Mouse (Mus musculus) WW6 (cell line): ENCODE data around the gene Tenm4.

Experiments
- DNase-seq: peaks from one replicate; pipeline ENCODE4 v3.0.0-alpha.2; 2013; ENCODE audit warnings: low read depth, low spot score

The Tenm4 gene

DNA sequence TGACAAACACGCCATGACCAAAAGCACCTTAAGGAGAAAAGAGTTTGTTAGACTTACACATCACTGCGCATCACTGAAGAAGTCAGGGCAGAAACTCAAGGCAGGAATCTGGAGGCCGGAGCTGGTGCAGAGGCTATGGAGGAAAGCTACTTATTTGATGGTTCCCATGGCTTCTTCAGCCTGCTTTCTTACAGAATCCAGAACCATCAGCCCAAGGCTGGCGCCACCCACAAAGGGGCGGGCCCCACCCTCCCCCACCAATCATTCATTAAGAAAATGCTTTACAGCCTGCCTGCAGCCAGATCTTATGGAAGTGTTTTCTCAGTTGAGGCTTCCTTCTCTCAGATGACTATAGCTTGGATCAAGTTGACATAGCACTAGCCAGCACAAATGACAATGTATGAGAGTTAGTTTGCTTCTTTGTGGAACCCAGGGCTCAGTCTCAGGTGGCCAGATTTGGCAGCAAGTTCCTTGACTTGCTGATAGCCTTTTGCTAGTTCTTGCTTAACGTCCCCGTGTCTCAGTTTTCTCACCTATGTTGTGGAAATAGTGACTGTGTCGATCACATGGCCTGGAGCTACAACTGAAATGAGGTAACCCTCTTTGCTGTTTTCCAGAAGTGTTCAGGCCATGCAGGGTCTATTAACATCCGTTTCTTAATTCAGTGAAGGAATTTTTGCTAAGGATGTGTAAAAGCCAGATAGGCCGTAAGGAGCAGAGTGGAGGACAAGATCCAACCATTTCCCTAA lies 32.9 kb downstream of the Tenm4 start:
- no peak for DNase-seq

DNA sequence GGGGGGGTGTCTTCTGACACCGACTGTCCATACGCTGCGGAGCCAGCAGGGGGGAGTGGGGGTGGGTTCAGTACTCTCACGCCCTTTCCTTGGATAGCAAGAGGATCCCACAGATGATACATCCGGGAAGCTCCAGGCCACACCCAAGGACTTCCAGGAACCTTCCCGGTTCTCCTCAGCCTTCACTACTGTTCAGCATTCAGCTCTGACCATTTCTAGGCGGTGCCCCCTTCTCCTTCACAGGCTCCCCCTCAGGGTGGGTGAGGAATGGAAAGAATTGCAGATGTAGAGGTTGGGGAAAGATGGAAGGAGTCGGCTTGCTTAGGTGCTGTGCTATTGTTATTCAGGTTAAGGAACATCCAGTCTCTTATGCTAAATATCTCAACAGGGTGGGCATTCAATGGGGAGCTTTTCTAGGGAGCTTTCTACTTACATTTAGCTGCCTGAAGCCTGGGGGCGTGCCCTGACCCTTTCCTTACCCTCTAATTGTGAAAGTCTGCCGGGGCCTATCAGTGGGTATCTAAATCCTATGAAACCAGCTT lies 33.8 kb downstream of the Tenm4 start:
- DNase-seq = no peak

DNA sequence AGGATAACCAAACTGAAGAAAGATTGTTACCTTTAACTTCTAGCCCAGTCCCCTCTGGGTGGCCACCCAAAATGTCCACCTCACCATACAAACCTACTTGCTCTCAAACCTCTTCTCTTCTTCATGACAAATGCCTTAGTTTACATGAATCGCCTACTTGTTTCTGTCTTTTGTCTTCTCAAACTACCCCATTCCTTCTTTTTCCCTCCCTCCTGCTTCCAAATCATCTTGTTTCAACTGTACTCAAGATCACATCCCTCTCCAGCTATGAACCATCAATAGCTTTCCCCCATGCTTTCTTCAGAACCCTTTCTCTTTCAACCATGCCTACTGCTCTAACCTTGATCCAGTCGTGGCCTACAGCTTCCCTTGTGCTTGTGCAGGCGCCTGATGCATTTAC lies 36.0 kb downstream of the Tenm4 start:
- DNase-seq = no peak

DNA sequence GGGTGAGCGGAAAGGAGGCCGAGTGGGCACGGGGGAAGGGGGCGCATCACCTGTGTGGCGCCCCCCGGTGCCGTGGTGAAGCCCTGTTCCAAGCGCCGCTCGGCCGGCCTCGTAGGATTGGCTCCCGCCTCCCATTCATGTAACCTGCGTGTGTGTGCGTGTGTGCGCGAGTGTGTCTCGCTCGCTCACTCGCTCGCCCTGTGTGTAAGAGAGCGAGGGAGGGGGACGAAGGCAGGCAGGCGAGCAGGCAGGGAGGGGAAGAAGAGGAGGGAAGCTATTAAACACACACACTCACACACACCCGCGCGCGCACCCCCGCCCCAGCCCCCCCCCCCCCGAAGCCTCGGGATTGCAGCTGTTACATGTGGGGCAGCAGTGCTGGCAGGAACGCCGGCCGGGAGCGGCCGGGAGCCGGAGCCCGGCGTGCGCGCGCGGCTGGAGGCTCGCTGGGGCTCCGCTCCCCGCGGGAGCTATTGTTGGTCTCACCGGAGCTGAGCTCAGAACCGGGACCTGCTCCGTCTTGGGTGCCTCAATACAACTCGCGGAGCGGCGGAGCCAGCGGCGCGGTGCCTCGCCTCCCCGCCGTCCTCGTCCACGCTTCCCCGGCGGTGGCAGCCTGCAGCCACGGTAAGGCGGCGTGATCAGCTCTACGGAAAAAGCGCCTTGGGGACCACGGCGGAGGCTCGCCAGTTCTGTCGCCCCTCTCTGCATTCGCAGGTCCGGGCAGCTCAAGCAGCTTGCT lies 38.9 kb downstream of the Tenm4 start:
- DNase-seq = no peak

DNA sequence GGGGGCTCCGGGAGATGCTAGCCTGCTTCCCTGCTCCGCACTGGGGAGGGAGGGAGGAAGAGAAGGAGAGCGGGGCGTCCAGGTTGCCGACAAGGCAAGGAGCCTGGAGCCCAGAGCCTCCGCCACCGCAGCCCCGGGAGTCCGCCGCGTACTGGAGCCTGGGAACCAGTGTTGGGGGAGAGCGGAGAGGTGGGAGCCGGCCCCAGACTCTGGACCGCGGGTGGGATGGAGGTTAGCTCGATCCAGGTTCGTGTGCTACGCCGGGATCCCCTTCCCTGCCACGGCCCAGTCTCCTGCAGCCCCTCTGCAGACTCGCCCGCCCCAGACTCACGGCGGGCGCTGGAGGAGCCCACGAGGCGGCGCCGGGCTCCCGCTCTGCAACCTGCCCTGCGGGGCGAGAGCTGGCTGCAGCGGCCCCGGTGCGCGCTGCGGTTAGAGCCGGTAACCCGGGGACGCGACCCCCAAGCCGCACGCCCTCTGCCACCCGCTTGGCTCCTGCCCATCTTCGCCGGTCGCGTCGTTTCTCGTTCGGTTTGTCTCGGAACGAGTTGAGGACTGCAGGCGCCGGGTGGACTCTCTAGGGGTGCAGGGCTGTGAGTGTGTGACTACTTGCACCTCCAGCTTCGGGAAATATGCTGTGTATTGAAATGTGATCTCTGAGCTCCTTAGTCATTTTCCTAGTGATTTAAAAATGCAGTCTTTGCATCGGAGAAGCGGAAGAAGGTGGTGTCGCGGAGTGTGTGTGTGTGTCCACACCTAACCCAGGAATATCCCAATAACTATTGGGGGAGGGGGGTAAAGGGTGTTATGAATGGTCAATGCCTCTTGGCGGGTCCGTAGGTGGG lies 39.7 kb downstream of the Tenm4 start:
- no peak for DNase-seq

DNA sequence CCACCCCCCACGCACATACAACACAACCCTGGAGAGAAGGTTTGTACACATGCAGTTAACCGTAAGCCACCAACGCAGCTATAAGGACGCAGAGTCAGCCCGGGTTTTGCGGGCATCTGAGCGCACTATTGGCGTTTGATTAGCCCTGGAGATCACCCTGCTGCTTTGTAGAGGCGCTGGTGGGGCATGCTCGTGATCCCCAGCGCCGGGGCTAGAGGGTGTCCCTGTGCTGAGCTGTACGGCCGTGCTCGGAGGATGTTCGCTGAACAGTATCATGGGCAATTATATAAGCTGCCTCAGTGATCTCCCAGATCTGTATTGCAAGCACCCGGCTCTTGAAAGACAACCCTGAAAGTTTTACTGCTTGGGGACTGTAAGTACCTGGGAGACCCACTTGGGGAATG lies 40.6 kb downstream of the Tenm4 start:
- DNase-seq = no peak

DNA sequence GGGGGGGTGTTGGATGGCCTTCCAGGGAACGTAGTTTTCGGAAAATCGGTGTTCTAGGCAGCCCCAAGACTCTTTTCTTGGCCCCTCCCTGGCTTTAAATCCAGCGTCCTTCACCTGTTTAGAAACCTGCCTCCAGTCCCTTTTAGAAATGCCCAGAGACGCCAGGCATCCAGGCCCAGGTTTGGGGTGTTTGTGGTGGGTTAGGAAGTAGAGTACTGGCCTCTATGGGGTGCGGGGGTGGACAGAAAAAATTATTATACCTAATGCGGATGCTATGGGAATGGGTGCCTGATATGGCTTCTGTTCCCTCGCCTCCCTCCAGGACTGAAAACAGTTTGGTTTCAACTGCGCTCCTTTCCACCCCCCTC lies 41.2 kb downstream of the Tenm4 start:
- DNase-seq = no peak

DNA sequence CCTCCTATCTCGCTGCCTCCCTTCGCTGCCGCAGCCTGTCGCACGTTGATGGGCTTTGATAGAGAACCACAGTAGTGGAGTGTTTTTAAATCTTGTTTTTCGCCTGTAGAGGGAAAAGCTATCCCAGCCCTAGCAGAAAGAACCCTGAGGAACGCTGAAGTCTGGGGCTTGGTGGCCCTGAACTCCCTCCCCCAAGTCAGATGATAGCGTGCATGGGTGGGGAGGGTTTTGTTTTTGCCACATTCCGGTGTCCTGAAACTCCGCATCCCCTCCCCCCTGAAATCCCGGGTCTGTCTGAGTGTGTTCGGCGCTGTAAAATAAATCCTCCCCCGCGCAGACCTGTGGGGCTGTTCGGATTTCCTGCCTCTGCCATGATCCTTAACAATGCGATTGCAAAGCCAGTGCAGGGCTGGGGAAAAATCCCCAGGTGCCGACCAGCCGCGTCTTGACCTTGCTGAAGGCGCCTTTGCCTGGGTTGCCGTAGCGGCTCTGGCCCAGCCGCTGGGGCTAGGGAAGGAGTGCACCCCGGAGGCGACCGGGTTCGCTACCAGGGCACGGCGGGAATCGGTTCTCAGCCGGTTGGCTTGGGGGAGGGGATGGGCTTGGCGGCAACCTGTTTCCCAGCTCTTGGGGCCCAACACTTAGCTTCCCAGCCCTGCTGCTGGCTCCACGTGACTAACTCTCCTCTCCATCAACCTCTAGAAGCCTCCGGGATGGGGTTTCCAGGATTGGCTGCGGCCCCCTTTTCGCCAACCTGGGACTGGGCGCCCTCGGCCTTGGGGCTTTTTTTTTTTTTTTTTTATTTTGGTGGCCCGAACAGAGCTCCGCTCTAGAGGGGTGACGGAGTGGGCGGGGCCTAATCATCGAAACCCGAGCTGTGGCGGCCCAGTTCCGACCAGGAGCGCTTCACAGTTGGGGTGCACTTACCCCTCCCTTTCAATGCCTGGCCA lies 41.8 kb downstream of the Tenm4 start:
- no peak for DNase-seq

DNA sequence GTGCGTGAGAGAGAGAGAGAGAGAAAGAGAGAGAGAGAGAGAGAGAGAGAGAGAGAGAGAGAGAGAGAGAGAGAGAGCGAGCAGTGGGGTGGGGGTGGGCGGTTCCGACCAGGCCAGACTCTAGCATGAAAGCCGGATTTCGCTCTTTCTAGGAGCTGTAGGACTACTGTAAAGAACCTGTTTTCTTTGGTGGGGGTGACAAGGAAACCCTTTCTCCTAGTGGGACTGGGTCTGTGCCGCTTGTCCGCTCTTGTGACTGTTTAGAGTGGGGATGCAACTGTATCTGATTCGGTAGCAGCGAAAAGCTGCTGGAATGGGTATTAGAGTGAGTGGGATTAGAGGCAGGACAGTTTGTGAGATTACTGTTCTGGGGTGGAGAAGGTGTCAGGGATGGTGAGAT lies 42.7 kb downstream of the Tenm4 start:
- no peak for DNase-seq

DNA sequence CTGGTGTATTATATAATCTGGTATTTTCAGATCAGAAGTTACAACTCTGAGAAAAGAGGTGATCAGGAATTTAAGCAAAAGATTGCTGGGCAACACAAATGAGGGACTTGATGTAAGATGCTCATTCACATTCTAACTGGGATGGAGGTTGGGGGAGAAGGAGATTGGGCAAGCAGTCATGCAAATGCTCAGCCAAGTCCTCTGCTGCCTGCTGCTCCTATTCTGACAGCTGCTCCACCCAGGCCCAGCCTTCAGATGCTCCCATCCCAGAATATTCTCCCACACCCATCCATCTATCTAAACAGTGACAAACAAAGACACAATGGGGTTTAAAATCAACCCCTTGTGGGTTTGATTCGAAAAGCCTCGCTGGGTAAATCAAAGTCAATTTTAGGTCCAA lies 43.8 kb downstream of the Tenm4 start:
- DNase-seq = no peak

DNA sequence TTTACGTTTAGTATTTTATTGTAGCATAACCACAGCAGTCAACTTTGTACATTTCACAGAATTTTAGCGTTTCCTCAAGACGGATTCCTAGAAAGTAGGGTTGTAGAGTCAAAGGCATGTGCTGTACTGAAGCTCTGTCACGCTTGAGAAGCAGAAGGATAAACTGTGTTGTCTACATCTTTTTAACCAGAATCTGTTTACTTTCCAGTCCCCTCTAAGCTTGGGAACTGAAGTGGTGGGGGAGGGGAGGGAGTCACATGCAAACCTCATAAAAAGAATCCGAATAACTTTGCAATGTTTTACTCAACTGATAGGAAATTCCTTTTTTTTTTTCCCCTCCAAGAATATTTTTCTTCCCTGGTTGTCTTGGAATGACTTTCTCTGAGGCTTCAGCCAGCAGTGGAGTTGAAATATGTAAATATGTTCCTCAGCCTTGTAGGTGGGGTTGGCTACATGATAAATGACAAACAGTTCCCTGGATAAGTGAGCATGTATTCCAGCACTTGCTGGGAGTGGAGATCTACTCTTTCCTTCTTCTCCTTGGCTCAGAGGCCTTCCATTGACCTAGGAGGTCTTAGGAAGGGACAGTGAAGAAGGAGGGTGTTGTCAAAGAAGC lies 45.0 kb downstream of the Tenm4 start:
- no peak for DNase-seq

DNA sequence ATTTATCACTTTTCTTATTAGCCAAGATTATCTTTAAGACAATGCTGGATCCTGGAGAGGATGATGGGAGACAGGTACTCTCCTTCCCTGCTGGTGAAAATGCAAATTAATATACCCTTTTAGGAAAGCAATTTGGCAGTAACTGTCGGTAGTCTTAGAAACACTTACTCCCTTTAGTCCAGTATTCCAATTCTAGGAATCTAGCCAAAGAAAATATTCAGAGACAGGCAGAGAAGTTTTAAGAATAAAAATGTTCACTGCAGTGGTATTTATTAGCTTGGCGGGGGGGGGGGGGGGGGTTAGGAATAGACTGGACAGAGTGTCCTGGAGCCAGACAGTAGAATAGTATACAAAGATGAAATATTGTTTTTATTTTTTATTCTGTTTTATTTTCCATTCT lies 48.3 kb downstream of the Tenm4 start:
- no peak for DNase-seq

DNA sequence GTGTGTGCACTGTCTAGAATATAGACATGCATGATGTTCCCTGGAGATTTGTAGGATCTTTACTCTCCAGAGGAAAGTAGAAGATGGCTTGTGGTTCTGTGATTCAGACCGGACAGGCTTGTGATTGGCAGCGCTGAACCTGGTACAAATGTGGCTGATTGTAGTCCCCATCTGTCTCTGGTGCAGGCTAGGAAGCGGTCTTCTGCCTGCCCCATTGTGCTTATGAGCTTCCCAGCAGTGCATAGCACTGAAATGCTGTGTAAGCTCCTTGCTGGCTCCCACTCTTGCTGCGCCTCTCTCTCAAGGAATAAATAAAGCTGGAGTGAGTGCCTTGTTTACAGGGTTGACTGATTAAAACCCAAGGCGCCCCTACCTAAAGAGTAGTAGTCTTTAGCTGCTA lies 49.6 kb downstream of the Tenm4 start:
- DNase-seq = no peak

DNA sequence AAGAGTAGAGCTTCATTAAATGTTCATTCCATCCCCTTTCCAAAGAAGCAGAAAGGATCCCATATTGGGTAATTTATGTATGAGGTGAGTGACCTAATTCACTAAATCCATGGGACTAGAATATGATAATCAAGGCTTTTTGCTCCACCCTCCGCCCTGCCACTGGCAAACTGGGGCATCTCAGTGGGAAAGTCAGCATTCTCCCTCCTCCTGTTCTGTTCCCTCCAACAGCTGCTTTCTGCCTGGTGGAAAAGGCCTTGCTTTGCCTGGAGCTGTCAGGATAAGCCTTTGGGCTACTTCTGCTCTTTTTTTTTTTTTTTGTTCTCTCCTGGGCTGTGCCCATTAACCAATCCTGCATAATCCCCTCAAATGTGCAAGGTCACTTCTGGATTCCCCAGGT lies 51.5 kb downstream of the Tenm4 start:
- no peak for DNase-seq

DNA sequence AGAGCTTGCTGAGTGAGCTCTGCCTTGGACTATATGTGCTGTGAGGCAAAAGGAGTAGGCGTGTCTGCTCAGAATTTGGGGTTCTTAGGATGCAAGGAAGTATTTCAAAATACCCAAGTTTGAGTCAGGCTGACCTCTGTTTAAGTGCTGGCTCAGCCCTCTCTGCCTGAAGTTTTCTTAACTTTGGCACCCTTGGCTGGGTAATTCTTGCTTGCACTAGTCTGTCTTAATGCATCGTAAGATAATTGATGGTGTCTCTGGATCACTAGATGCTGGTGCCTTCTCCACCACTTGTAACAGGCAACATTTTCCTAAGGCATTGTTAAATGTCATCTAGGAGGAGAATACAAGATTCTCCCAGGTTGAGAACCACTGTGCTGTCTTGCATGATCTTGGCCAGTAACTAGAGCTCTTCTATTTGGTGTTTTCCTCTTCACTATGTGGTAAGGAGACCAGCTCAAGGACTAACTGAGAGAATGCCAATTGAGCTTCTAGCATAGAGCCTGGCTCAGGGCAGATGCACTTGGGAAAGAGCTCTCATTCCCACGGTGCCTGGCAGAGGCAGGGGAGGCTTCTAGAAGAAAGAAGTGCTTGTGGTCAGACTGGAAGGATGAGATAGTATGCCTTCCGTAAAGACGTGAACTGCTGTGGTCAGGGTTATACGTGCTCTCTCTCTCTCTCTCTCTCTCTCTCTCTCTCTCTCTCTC lies 57.7 kb downstream of the Tenm4 start:
- no peak for DNase-seq

DNA sequence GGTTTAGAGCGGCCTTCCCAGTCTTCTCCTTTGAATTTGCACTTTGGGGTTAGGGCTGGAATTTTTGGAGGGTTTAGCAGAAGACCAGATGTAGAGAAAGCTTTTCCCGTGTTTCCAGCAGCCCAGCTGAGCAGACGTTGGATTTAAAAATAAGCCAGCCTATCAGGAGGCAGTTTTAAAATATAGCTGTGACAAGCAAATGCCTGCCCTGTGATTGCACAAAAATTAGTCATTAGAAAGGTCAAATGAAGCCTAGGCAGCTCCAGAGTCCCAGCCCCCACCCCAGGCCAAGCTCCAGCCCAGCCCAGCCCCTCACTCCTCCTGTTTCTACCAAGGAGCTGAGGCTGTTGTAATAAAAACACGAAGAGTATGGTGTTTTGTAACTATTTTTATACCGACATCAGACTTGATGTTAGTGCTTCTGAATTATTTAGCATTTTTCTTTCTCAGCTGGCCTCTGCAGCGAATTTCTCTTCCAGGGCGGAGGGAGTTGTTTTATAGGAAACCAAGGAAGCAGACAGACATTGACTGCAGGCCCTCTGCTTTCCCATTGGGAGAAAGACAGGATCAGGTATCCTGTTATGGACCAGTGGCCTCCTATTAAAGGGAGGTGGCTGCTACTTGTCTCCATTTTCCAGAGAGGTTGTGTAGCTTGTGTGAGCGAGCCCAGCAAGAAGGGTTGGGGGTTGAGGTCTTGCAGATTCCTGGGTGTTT lies 59.1 kb downstream of the Tenm4 start:
- DNase-seq = no peak

DNA sequence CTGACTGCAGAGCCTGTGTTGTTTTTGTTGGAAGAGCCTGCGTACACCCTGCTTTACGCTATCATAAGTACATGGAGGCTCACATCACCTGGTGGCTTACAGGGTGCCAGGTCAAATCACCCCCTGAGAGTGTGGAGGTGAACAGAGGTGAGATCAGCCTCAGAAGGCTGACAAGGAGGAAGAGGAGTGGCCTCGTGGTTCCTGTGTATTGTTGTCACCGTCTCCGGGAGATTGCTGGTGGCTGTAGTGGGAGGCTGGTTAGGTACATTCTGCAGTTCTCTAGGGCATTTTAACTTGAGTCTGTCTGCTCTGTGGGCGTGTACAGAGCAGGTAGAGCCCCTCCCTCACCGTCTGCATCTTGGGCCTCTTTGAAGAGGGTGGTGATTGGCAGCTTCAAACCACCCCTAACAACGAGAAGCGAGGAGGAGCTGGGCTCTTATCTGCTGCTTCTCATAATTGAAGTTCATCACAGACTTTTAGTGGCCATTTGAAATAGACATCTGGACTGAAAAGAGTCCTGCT lies 59.7 kb downstream of the Tenm4 start:
- no peak for DNase-seq

DNA sequence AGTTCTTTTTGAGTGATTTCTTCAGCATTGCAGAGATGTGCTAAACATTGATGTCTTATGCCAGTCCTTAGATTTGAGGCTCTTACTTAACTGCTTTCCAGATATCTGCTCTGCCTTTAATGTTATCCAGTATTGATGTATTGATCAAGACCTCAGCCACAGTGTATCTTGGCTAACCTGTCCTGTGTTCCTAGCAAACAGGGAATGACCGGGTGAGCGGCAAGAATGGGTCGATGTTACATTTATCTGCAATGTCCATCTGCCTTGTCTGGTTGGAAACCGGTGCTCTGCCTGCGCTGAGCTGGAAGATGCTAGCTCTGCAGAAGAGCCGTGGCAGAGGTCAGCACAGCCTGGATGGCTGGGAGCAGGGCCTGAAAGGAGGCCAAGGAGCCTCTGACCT lies 64.8 kb downstream of the Tenm4 start:
- no peak for DNase-seq

DNA sequence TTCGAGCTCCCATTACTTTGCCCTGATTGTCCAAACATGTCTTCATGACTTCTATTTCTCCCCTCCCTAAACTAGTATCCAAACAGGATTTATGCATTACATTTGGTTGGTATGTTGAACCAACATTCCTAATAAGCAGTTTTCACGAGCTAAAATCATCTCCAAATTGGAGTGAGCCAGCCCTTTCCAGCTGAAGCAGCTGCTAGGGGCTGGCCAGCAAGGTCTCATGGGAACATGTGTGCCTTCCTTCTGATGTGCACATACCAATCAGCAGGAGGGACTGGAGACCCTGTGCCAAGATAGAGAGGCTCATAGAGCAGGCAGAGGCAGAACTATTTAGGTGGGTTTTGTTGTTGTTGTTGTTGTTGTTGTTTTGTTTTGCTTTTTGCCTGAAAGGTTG lies 69.6 kb downstream of the Tenm4 start:
- no peak for DNase-seq
